Mouse (Mus musculus) cerebellum, adult 2 months (tissue): ENCODE data around the gene Mdfi. TPM values are rescaled to one million over a fixed set of nuclear protein-coding genes. Genes with fewer than 3 reads are reported as not detected.
"Not testable (repeated sequence)": the region's sequence is repeated elsewhere in the genome, so short reads cannot be mapped to it uniquely, and the experiment has no call there.

Experiments used
- DNase-seq, 2 experiments: peaks; one replicate each; pipeline ENCODE4 v3.0.0; 2021
- H3K27ac ChIP-seq: fragments of 200-500 bp; 2 replicates; pipeline ENCODE4 v1.5.1; 2012; ENCODE audit warnings: low read length, control low read depth, inconsistent platforms; ENCODE audit not compliant: insufficient read depth
- H3K27me3 ChIP-seq: fragments of 200-500 bp; 2 replicates; pipeline ENCODE4 v1.6.1; 2012; ENCODE audit warnings: inconsistent platforms, mild to moderate bottlenecking, low read length, moderate library complexity; ENCODE audit not compliant: control insufficient read depth, insufficient read depth
- H3K4me1 ChIP-seq: fragments of 200-500 bp; 2 replicates; pipeline ENCODE4 v1.6.1; 2011; ENCODE audit warnings: low read length; ENCODE audit not compliant: control insufficient read depth, insufficient read depth
- H3K4me3 ChIP-seq: fragments of 200-500 bp; replicated peaks from 2 replicates; pipeline ENCODE3; 2011; ENCODE audit warnings: mild to moderate bottlenecking, low read depth, low read length, control low read depth; ENCODE audit not compliant: insufficient read depth
- CTCF ChIP-seq: fragments of 200-500 bp; IDR thresholded peaks from 2 replicates; pipeline ENCODE4 v1.5.1; 2011; ENCODE audit warnings: low read depth, mild to moderate bottlenecking, control low read depth, low read length, moderate library complexity, borderline replicate concordance; ENCODE audit not compliant: insufficient read depth
- POLR2A ChIP-seq: fragments of 200-500 bp; IDR thresholded peaks from 2 replicates; pipeline ENCODE4 v1.6.1; 2011; ENCODE audit warnings: low read length, control low read depth, borderline replicate concordance; ENCODE audit not compliant: insufficient read depth
- WGBS: fragments of 180-500 bp; shearing (Covaris S2); methylation state at CpG from one replicate; pipeline ENCODE4 v1.1.7; 2018; 5-methylcytosine and 5-hydroxymethylcytosine counted together
- polyA plus RNA-seq: library from polyadenylated mRNA; depleted of rRNA; stranded (reverse); fragments of >200 nt; gene quantifications from 2 replicates; pipeline ENCODE4 v1.2.3, GENCODE M21; 2012

The Mdfi gene
- polyA plus RNA-seq, 1 experiment: 24.1 TPM

DNA sequence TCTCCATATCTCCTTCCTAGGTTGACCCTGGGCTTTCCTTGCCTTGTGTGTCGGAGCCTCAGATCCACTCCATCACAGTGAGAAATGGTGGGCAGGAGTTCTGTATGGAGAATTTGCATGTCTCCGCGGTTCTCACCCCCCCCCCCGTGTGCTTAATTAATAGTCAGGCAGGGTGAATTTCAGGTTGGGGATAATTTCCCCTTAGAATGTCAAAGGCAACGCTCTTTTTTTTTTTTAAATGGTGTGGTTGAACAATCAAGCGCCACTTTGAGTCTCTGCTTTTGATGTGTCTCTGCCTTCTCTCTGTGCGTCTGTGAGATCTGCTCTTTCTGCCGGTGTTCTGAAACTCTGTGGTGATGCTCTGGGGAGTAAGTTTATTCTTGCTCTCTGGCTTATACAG is 20.4 kb upstream of the Mdfi start:
- Histone ChIP-seq H3K4me3 (no peak overlapping the region), H3K27ac (no peak overlapping the region), H3K27me3 (no peaks in the 10 kb centered on the region; the same call in 1 of the 2 replicates), H3K4me1 (peaks cover 13% of the 10 kb centered on the region)
- WGBS: 90% methylated on average over 8 of the region's 8 CpGs
- TF ChIP-seq POLR2A (no peak), CTCF (no peak)
- no peak for DNase-seq

DNA sequence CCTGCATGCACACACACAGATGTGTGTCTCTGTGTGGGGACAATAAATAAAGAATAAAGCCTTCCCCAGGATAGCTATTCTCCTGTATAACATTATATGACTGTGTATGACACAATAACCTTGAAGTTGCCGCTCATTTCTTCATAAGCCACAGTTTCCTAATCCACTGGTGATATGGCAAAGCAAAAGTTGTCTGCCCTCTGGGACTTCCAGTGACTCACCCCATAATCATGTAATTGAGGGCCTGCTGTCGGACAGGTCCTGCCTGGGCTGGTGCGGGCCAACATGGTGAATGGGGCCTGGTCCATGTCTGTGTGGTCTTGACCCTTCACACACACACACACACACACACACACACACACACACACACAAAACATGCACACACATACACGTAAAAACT is 19.3 kb upstream of the Mdfi start:
- no peak overlapping the region for H3K4me3 ChIP-seq
- TF ChIP-seq CTCF (no peak), POLR2A (no peak)
- H3K4me1 ChIP-seq: peaks cover 14% of the 10 kb centered on the region
- no peak for DNase-seq
- H3K27ac ChIP-seq: no peak overlapping the region
- no peaks in the 10 kb centered on the region; the same call in 1 of the 2 replicates for H3K27me3 ChIP-seq
- 94% methylated on average over 4 of the region's 4 CpGs for WGBS

DNA sequence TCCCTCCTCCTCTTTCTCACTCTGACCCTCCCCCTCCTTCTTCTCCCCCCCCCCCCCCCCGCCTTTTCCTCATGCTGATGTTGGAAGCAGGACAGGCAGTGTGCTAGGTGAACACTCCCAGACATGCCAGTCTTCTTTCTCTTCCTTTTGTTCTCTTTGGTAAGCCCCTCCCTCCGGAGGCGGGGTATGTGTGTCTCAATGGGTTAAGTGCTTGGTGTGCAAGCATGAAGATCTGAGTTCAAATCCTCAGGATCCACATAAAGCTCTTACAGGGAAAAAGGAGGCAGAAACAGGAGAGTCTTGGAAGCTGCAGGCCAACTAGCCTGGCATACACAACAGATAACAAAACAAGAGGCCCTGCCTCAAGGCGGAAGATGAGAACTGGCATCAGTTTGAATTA is 18.8 kb upstream of the Mdfi start:
- Histone ChIP-seq H3K27ac (no peak overlapping the region), H3K27me3 (no peaks in the 10 kb centered on the region; the same call in 1 of the 2 replicates), H3K4me1 (peaks cover 14% of the 10 kb centered on the region), H3K4me3 (no peak overlapping the region)
- TF ChIP-seq POLR2A (no peak), CTCF (no peak)
- DNase-seq: no peak
- WGBS: 93% methylated on average over 4 of the region's 4 CpGs

DNA sequence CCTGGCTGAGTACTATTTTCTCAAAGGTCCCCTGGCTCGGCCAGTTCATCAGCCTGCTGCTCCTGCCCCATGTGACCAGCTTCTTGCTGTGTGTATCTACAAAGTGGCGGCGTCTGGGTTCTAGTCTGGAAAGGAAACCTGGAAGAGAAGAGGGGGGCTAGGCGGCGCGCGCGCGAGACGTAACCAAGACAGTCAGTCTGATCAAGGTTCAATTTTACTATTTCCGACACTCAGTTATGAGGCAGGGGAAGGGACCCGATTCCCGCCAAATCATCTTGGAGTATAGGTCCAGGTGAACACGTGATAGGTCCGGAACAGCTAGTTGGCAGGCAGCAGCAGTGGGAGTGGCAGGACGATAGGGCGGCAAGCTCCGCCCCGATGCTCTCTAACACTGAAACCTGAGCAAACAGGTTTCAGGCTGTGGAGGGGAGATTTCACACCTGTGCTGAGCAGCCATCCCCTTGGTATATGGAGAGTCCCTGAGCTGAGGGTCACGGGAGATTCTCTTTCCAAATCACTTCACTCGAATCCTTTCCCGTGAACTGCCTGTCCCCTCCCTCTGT is 17.4 kb upstream of the Mdfi start:
- not testable (repeated sequence) for DNase-seq, H3K27me3 ChIP-seq, H3K27ac ChIP-seq, H3K4me3 ChIP-seq
- 20% methylated on average over 22 of the region's 22 CpGs for WGBS
- H3K4me1 ChIP-seq: peaks cover 14% of the 10 kb centered on the region

DNA sequence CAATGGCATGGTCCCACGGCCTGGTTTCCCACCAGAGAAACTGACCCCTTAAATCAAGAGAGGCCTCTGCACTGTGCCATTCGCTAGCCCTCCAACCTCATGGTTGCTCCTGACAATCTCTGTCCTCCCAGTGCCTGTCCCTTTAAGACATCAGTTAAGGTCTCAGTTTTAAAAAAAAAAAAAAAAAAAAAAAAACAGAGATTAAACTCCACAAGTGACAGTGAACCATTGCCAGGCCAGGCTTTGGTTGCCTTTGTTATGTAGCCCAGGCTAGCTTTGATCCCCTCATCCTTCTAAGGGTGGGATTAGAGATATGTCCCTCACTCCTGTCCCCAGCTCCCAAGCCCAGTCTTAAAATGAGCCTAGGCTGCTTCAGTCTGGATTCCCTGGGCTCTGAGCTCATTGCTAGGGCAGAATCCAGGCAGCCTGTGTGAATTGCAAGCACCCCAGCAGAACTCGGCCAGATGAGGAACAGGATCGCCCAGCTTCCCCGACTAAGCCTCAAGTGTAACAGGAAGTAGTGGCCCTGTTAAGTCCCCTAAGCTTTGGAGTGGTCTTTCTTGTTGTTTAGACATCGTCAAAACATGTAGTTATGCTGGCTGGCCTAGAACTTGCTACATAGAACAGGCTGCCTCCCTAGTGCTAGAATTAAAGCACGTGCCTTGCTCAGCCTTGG is 16.3 kb upstream of the Mdfi start:
- Histone ChIP-seq H3K4me1 (peaks cover 14% of the 10 kb centered on the region), H3K4me3 (no peak overlapping the region), H3K27me3 (no peaks in the 10 kb centered on the region; the same call in 1 of the 2 replicates), H3K27ac (no peak overlapping the region)
- TF ChIP-seq POLR2A (no peak), CTCF (no peak)
- whole genome bisulfite sequencing: 95% methylated on average over 7 of the region's 7 CpGs
- DNase-seq: no peak

DNA sequence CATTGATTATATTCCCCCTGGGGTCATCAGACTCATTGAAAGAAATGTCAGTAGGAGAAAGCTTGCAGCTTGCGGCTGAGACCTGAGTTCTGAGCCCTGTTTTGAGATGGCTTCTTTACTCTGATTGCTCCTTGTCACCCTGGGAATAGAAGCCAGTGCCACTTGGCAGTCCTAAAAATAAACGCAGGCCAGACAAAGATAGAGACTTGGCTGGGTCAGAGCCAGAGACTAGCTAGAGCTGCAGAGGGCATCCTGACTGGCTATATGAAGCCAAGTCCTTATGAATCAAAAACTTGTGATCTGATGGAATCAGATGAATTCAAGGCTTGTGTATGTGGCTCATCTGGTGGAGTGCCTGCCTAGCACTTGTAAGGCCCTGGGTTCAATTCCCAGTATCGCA is 15.5 kb upstream of the Mdfi start:
- Histone ChIP-seq H3K4me1 (peaks cover 14% of the 10 kb centered on the region), H3K4me3 (no peak overlapping the region), H3K27me3 (no peaks in the 10 kb centered on the region; the same call in 1 of the 2 replicates), H3K27ac (no peak overlapping the region)
- TF ChIP-seq POLR2A (no peak), CTCF (no peak)
- WGBS: 33% methylated on average over 3 of the region's 3 CpGs
- DNase-seq: peak in 1 of 2 experiments; percentile 61

DNA sequence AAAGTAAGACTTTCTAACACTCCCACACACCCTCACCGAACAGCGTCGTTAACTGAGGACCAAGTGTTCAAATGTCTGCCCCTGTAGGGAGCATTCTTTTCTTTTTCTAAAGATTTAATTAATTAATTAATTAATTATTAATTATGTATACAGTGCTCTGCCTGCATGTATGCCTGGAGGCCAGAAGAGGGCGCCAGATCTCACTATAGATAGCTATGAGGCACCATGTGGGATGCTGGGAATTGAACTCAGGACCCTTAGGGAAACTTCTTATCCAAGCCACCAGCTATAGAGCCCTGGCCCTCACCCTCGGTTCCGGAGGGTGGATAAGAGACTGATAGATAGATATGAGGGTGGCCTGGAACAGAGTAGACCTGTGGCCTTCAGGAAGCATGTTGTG is 13.5 kb upstream of the Mdfi start:
- Histone ChIP-seq H3K27ac (no peak overlapping the region), H3K4me1 (peaks cover 14% of the 10 kb centered on the region), H3K27me3 (no peaks in the 10 kb centered on the region), H3K4me3 (no peak overlapping the region)
- DNase-seq: no peak
- 86% methylated on average over 6 of the region's 6 CpGs for WGBS
- TF ChIP-seq CTCF (no peak), POLR2A (no peak)

DNA sequence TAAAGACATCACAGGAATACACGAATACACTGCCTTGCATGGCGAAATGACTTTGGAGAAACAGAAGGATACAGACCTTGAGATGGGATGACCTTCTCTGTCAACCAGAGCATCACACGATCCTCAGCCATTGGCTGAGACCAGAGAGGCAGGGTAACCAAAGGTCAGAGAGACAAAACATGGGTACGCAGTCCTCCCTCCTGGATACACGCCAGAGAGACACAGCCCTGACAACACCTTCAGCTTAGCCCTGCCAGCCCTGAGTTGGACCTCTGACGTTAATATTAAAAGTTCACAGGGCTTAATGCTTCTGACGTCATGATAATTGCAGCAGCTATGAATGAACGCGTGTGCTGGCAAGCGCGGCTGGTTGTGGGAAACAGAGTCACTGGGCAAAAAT is 11.1 kb upstream of the Mdfi start:
- Histone ChIP-seq H3K27me3 (no peaks in the 10 kb centered on the region), H3K4me3 (no peak overlapping the region), H3K27ac (no peak overlapping the region), H3K4me1 (peaks cover 10% of the 10 kb centered on the region; the same call in 1 of the 2 replicates)
- 77% methylated on average over 11 of the region's 11 CpGs for WGBS
- no peak for TF ChIP-seq CTCF
- TF ChIP-seq POLR2A: no peak
- DNase-seq: no peak
